Mouse (Mus musculus): ENCODE results near the gene Lipt1. TPM values are rescaled to one million over a fixed set of nuclear protein-coding genes. Genes with fewer than 3 reads are reported as not detected.

The Lipt1 gene
- polyA plus RNA-seq, 1 experiment: 4.0 TPM

GRCm38 (mm10) chr1:37916393-37916792 lies 44.9 kb downstream of the Lipt1 start, which contains the start of gene Lyg2:
Lyg2 (minus strand) TSS chr1:37916493.
- WGBS: 55% methylated on average over 5 of the region's 5 CpGs
- H3K4me1 ChIP-seq (ENCODE audit: control insufficient read depth, insufficient read depth, low read length): no peaks in the 10 kb centered on the region
- no peak within 1 kb of the TSS for H3K27ac ChIP-seq (ENCODE audit: control insufficient read depth, insufficient read depth, low read depth, low read length, poor library complexity)
- TF ChIP-seq POLR2A (IDR thresholded peaks at IDR 0.05; ENCODE audit: borderline replicate concordance, control insufficient read depth, low read depth, low read length): no peak
- TF ChIP-seq CTCF (IDR thresholded peaks at IDR 0.05; ENCODE audit: control insufficient read depth, insufficient read depth, low read length): no peak
- H3K4me3 ChIP-seq (replicated peaks; ENCODE audit: control insufficient read depth, low read depth, low read length): no peak within 1 kb of the TSS

GRCm38 (mm10) chr1:37917666-37918065 lies 46.1 kb downstream of the Lipt1 start:
- H3K27ac ChIP-seq (ENCODE audit: control insufficient read depth, insufficient read depth, low read depth, low read length, poor library complexity): no peak overlapping the region
- 75% methylated on average over 13 of the region's 13 CpGs for WGBS
- no peak overlapping the region for H3K4me3 ChIP-seq (replicated peaks; ENCODE audit: control insufficient read depth, low read depth, low read length)
- no peak for TF ChIP-seq POLR2A (IDR thresholded peaks at IDR 0.05; ENCODE audit: borderline replicate concordance, control insufficient read depth, low read depth, low read length)
- TF ChIP-seq CTCF (IDR thresholded peaks at IDR 0.05; ENCODE audit: control insufficient read depth, insufficient read depth, low read length): no peak
- H3K4me1 ChIP-seq (ENCODE audit: control insufficient read depth, insufficient read depth, low read length): no peaks in the 10 kb centered on the region

GRCm38 (mm10) chr1:37918096-37918495 lies 46.6 kb downstream of the Lipt1 start:
- TF ChIP-seq POLR2A (IDR thresholded peaks at IDR 0.05; ENCODE audit: borderline replicate concordance, control insufficient read depth, low read depth, low read length) (no peak), CTCF (IDR thresholded peaks at IDR 0.05; ENCODE audit: control insufficient read depth, insufficient read depth, low read length) (no peak)
- no peak overlapping the region for H3K27ac ChIP-seq (ENCODE audit: control insufficient read depth, insufficient read depth, low read depth, low read length, poor library complexity)
- 72% methylated on average over 6 of the region's 6 CpGs for WGBS

GRCm38 (mm10) chr1:37922536-37922935 lies 51.0 kb downstream of the Lipt1 start:
- no peaks in the 10 kb centered on the region for H3K4me1 ChIP-seq (ENCODE audit: control insufficient read depth, insufficient read depth, low read length)
- 57% methylated on average over 8 of the region's 8 CpGs for WGBS
- no peak for TF ChIP-seq POLR2A (IDR thresholded peaks at IDR 0.05; ENCODE audit: borderline replicate concordance, control insufficient read depth, low read depth, low read length)
- no peak for TF ChIP-seq CTCF (IDR thresholded peaks at IDR 0.05; ENCODE audit: control insufficient read depth, insufficient read depth, low read length)
- no peak overlapping the region for H3K4me3 ChIP-seq (replicated peaks; ENCODE audit: control insufficient read depth, low read depth, low read length)
- no peak overlapping the region for H3K27ac ChIP-seq (ENCODE audit: control insufficient read depth, insufficient read depth, low read depth, low read length, poor library complexity)

More at GRCm38 (mm10) chr1:37918096-37918495, 46.6 kb downstream of the Lipt1 start:
- Histone ChIP-seq H3K4me1 (ENCODE audit: control insufficient read depth, insufficient read depth, low read length) (no peaks in the 10 kb centered on the region), H3K4me3 (replicated peaks; ENCODE audit: control insufficient read depth, low read depth, low read length) (no peak overlapping the region)

Other genes starting within 250 kb of the Lipt1 start
- not detected in 2 replicates for gene 2010300C02Rik, start 151.7 kb upstream of the Lipt1 start, polyA plus RNA-seq (2011; ENCODE audit: insufficient read depth, insufficient read length, low replicate concordance, missing spikeins)
- gene Tsga10, start 5.3 kb upstream of the Lipt1 start, polyA plus RNA-seq (2011; ENCODE audit: insufficient read depth, insufficient read length, low replicate concordance, missing spikeins): 0.95 and 3.6 TPM in 2 replicates
- gene Mitd1, start 18.7 kb downstream of the Lipt1 start, polyA plus RNA-seq (2011; ENCODE audit: insufficient read depth, insufficient read length, low replicate concordance, missing spikeins): 14.1 and 15.3 TPM in 2 replicates
- gene Mrpl30, start 18.7 kb downstream of the Lipt1 start, polyA plus RNA-seq (2011; ENCODE audit: insufficient read depth, insufficient read length, low replicate concordance, missing spikeins): 73.9 and 94.1 TPM in 2 replicates
- not detected in 2 replicates for gene Lyg2, start 44.8 kb downstream of the Lipt1 start, polyA plus RNA-seq (2011; ENCODE audit: insufficient read depth, insufficient read length, low replicate concordance, missing spikeins)
- not detected in 2 replicates for gene Lyg1, start 86.0 kb downstream of the Lipt1 start, polyA plus RNA-seq (2011; ENCODE audit: insufficient read depth, insufficient read length, low replicate concordance, missing spikeins)
- 31.7 and 38.5 TPM in 2 replicates for gene Txndc9, start 126.2 kb downstream of the Lipt1 start, polyA plus RNA-seq (2011; ENCODE audit: insufficient read depth, insufficient read length, low replicate concordance, missing spikeins)
- 22.8 and 26.8 TPM in 2 replicates for gene Eif5b, start 126.3 kb downstream of the Lipt1 start, polyA plus RNA-seq (2011; ENCODE audit: insufficient read depth, insufficient read length, low replicate concordance, missing spikeins)

Measured in bone marrow, adult 2 months (tissue).